Mouse (Mus musculus) gastrocnemius, postnatal 14 days (tissue): ENCODE results near the gene Snapin. TPM values are rescaled to one million over a fixed set of nuclear protein-coding genes. Genes with fewer than 3 reads are reported as not detected.

Experiments
- DNase-seq: peaks from one replicate; pipeline ENCODE4 v3.0.0; 2021; ENCODE audit warnings: mixed read lengths
- intact Hi-C: fragments of 180-260 bp; cut with DNase I; formaldehyde crosslinking; loops from one replicate; pipeline ENCODE4 v1.15.1; 2025; ENCODE audit warnings: low total_unique reads
- total RNA-seq, 2 experiments: library from RNA; stranded (reverse); gene quantifications; 2 replicates each; pipeline ENCODE4 v1.2.3; 2021

Gene Snapin
- total RNA-seq, 2 experiments from 2014 or later, result 57.3 to 59.6 TPM

- intact Hi-C loops, result loop anchor here (2.0 to 10.0 kb wide), 2 partner anchors 52 to 190 kb away; no protein-coding TSS in a partner anchor
- DNase-seq, result peak; percentile 36
These were observed 25.6 kb downstream of the Snapin start for GRCm38 (mm10) chr3:90465081-90465685.

GRCm38 (mm10) chr3:90464552-90465080, 26.2 kb downstream of the Snapin start:
- DNase-seq, result peak; percentile 31
- intact Hi-C loops, result loop anchor here (2.0 to 10.0 kb wide), 2 partner anchors 52 to 190 kb away; no protein-coding TSS in a partner anchor

GRCm38 (mm10) chr3:90462579-90462978, 28.3 kb downstream of the Snapin start:
- no peak for DNase-seq
- intact Hi-C loops, result loop anchor here (10.0 kb wide), 1 partner anchor 188 kb away; no protein-coding TSS in a partner anchor

GRCm38 (mm10) chr3:90461935-90462334, 28.9 kb downstream of the Snapin start:
- intact Hi-C loops, result loop anchor here (10.0 kb wide), 1 partner anchor 187 kb away; no protein-coding TSS in a partner anchor

GRCm38 (mm10) chr3:90460315-90460714, 30.5 kb downstream of the Snapin start:
- intact Hi-C loops, result loop anchor here (10.0 kb wide), 1 partner anchor 186 kb away; no protein-coding TSS in a partner anchor
- DNase-seq, result no peak

More at GRCm38 (mm10) chr3:90461935-90462334, 28.9 kb downstream of the Snapin start:
- DNase-seq, result no peak

- DNase-seq, result no peak
- intact Hi-C loops, result loop anchor here (10.0 kb wide), 1 partner anchor 185 kb away; no protein-coding TSS in a partner anchor
These were observed 31.1 kb downstream of the Snapin start for GRCm38 (mm10) chr3:90459727-90460126.

GRCm38 (mm10) chr3:90454931-90455330, 35.9 kb downstream of the Snapin start:
- DNase-seq, result no peak
- intact Hi-C loops, result no loop called here

GRCm38 (mm10) chr3:90451396-90452095, 39.3 kb downstream of the Snapin start:
- intact Hi-C loops, result no loop called here
- no peak for DNase-seq

GRCm38 (mm10) chr3:90450874-90451273, 40.0 kb downstream of the Snapin start:
- DNase-seq, result no peak
- intact Hi-C loops, result no loop called here

GRCm38 (mm10) chr3:90448626-90449025, 42.2 kb downstream of the Snapin start:
- DNase-seq, result no peak
- intact Hi-C loops, result no loop called here

- no peak for DNase-seq
- intact Hi-C loops, result no loop called here
These were observed 43.7 kb downstream of the Snapin start for GRCm38 (mm10) chr3:90447123-90447494.

GRCm38 (mm10) chr3:90446389-90447122, 44.3 kb downstream of the Snapin start:
- intact Hi-C loops, result no loop called here
- DNase-seq, result peak; percentile 90

- intact Hi-C loops, result no loop called here
These were observed 45.2 kb downstream of the Snapin start for GRCm38 (mm10) chr3:90445417-90446200.

GRCm38 (mm10) chr3:90443977-90444376, 46.9 kb downstream of the Snapin start:
- no peak for DNase-seq
- intact Hi-C loops, result no loop called here

More at GRCm38 (mm10) chr3:90445417-90446200, 45.2 kb downstream of the Snapin start:
- DNase-seq, result no peak

- DNase-seq, result no peak
- intact Hi-C loops, result no loop called here
These were observed 50.1 kb downstream of the Snapin start for GRCm38 (mm10) chr3:90440756-90441155.
